Mouse (Mus musculus) G1E (cell line): ENCODE results near the gene Rnase1. TPM values are rescaled to one million over a fixed set of nuclear protein-coding genes. Genes with fewer than 3 reads are reported as not detected.
A peak's percentile ranks its signal among the peaks of the same experiment; 100 is the strongest.

Source experiments
- ATAC-seq: 2 replicates; pipeline ENCODE4 v1.8.0; 2016; ENCODE audit warnings: mild to moderate bottlenecking; ENCODE audit not compliant: insufficient number of reproducible peaks, poor library complexity, low FRiP score, severe bottlenecking; ENCODE audit errors: extremely low read depth
- DNase-seq: peaks from one replicate; pipeline ENCODE4 v3.0.0; 2012; ENCODE audit warnings: low spot score
- H3K27me3 ChIP-seq: 2 replicates; pipeline ENCODE4 v1.6.1; 2012; ENCODE audit warnings: mild to moderate bottlenecking, low read length, inconsistent platforms; ENCODE audit not compliant: insufficient read depth
- H3K36me3 ChIP-seq: replicated peaks from 2 replicates; pipeline ENCODE3; 2012; ENCODE audit warnings: mild to moderate bottlenecking, inconsistent platforms
- H3K4me1 ChIP-seq: 2 replicates; pipeline ENCODE4 v1.6.1; 2012; ENCODE audit warnings: low read depth, low read length, inconsistent platforms, mixed read lengths; ENCODE audit not compliant: insufficient read depth
- H3K4me3 ChIP-seq: 2 replicates; pipeline ENCODE4 v1.5.1; 2012; ENCODE audit warnings: low read depth, mild to moderate bottlenecking, inconsistent platforms, low read length, moderate library complexity, mixed read lengths
- H3K9me3 ChIP-seq: replicated peaks from 2 replicates; pipeline ENCODE4 v1.6.1; 2012; ENCODE audit warnings: inconsistent platforms
- CTCF ChIP-seq: IDR thresholded peaks from 2 replicates; pipeline ENCODE4 v1.5.1; 2012; ENCODE audit warnings: low read depth, low read length, inconsistent platforms, mixed read lengths
- GATA1 ChIP-seq: IDR thresholded peaks from 2 replicates; pipeline ENCODE4 v1.6.1; 2012; ENCODE audit warnings: borderline replicate concordance, low read length, inconsistent platforms, mixed read lengths
- GATA2 ChIP-seq: IDR thresholded peaks from 2 replicates; pipeline ENCODE4 v1.6.1; 2012; ENCODE audit warnings: low read depth, low read length, inconsistent platforms, borderline replicate concordance
- POLR2AphosphoS5 ChIP-seq: IDR thresholded peaks from 2 replicates; pipeline ENCODE4 v1.6.1; 2012; ENCODE audit warnings: low read depth, low read length, inconsistent platforms; ENCODE audit not compliant: insufficient replicate concordance
- TAL1 ChIP-seq: conservative IDR thresholded peaks from 2 replicates; pipeline ENCODE4 v1.6.1; 2012; ENCODE audit warnings: low read depth, low read length, inconsistent platforms, mixed read lengths
- polyA plus RNA-seq: library from polyadenylated mRNA; stranded (reverse); fragments of >175 nt; gene quantifications from 2 replicates; pipeline ENCODE4 v1.2.3, GENCODE M21; 2012
- total RNA-seq, 2 experiments: library from RNA; stranded (forward) in 1 of 2; stranded (reverse) in 1 of 2; fragments of 200-1000 nt in 1 of 2; fragments of >200 nt in 1 of 2; fragmentation: Nextera tagmentation in 1 of 2; gene quantifications; 2 replicates each; pipeline ENCODE4 v1.2.3; 2014 to 2017

Rnase1 gene
- total and polyA plus RNA-seq, 3 experiments: 0.22 TPM; not detected in 2

GRCm38 (mm10) chr14:51128775-51129623 is 17.6 kb downstream of the Rnase1 start:
- H3K36me3 ChIP-seq: no peaks in the 10 kb centered on the region
- no peak for TF ChIP-seq POLR2AphosphoS5
- TF ChIP-seq GATA1: no peak
- TF ChIP-seq TAL1: no peak
- no peak for TF ChIP-seq CTCF
- TF ChIP-seq GATA2: no peak
- H3K4me1 ChIP-seq: peaks cover 69% of the 10 kb centered on the region
- H3K9me3 ChIP-seq: no peaks in the 10 kb centered on the region
- no peaks in the 10 kb centered on the region for H3K27me3 ChIP-seq
- ATAC-seq: no peak
- peak overlapping the region; percentile 69 for H3K4me3 ChIP-seq
- no peak for DNase-seq

GRCm38 (mm10) chr14:51127648-51128258 is 18.8 kb downstream of the Rnase1 start:
- TF ChIP-seq GATA2 (no peak), POLR2AphosphoS5 (no peak), TAL1 (no peak), GATA1 (no peak)
- no peaks in the 10 kb centered on the region for H3K27me3 ChIP-seq
- DNase-seq (no peak), ATAC-seq (peak; percentile 50)
- H3K4me1 ChIP-seq: peaks cover 78% of the 10 kb centered on the region
- H3K9me3 ChIP-seq: no peaks in the 10 kb centered on the region
- H3K4me3 ChIP-seq: peak overlapping the region; percentile 52; the same call in 1 of the 2 replicates
- no peaks in the 10 kb centered on the region for H3K36me3 ChIP-seq

GRCm38 (mm10) chr14:51125684-51126083 is 20.9 kb downstream of the Rnase1 start:
- Histone ChIP-seq H3K4me1 (peaks cover 75% of the 10 kb centered on the region), H3K9me3 (no peaks in the 10 kb centered on the region), H3K36me3 (no peaks in the 10 kb centered on the region), H3K4me3 (no peak overlapping the region), H3K27me3 (no peaks in the 10 kb centered on the region)
- ATAC-seq: no peak
- TF ChIP-seq CTCF (no peak), TAL1 (no peak), POLR2AphosphoS5 (no peak), GATA2 (no peak), GATA1 (no peak)
- no peak for DNase-seq

GRCm38 (mm10) chr14:51113916-51114560 is 32.5 kb downstream of the Rnase1 start, which contains the start of gene Eddm3b:
Gene Eddm3b (plus strand): TSS chr14:51114426.
- no peak for ATAC-seq
- Histone ChIP-seq H3K36me3 (no peaks in the 10 kb centered on the region), H3K4me3 (no peak within 1 kb of the TSS), H3K27me3 (peaks cover 33% of the 10 kb centered on the region), H3K9me3 (peaks cover 4% of the 10 kb centered on the region; the same call in 1 of the 2 replicates), H3K4me1 (peaks cover 8% of the 10 kb centered on the region; the same call in 1 of the 2 replicates)
- TF ChIP-seq POLR2AphosphoS5 (no peak), GATA1 (no peak), CTCF (no peak)
- no peak for DNase-seq

GRCm38 (mm10) chr14:51113476-51113875 is 33.1 kb downstream of the Rnase1 start:
- H3K4me3 ChIP-seq: no peak overlapping the region
- H3K9me3 ChIP-seq: peaks cover under 1% of the 10 kb centered on the region; the same call in 1 of the 2 replicates
- peaks cover 8% of the 10 kb centered on the region; the same call in 1 of the 2 replicates for H3K4me1 ChIP-seq
- TF ChIP-seq GATA2 (no peak), GATA1 (no peak), CTCF (no peak), TAL1 (no peak), POLR2AphosphoS5 (no peak)
- H3K36me3 ChIP-seq: no peaks in the 10 kb centered on the region
- peaks cover 36% of the 10 kb centered on the region for H3K27me3 ChIP-seq
- DNase-seq: no peak
- no peak for ATAC-seq

- Histone ChIP-seq H3K36me3 (no peaks in the 10 kb centered on the region), H3K9me3 (no peaks in the 10 kb centered on the region), H3K4me1 (peaks cover 5% of the 10 kb centered on the region; the same call in 1 of the 2 replicates), H3K4me3 (no peak overlapping the region), H3K27me3 (peaks cover 36% of the 10 kb centered on the region)
- no peak for TF ChIP-seq TAL1
- ATAC-seq: no peak
- no peak for DNase-seq
Observed at GRCm38 (mm10) chr14:51111966-51112365, 34.6 kb downstream of the Rnase1 start.
